Mouse (Mus musculus) E14TG2a.4 (cell line): ENCODE results near the gene Gng12.

Source experiments
- CTCF ChIP-seq: conservative IDR thresholded peaks from 2 replicates; pipeline ENCODE4 v1.5.1; 2014; ENCODE audit warnings: low read length
- NANOG ChIP-seq: IDR thresholded peaks from 2 replicates; pipeline ENCODE4 v1.6.1; 2014; ENCODE audit warnings: borderline replicate concordance, low read length, mixed read lengths
- POU5F1 ChIP-seq: IDR thresholded peaks from 2 replicates; pipeline ENCODE4 v1.6.1; 2014; ENCODE audit warnings: low read length, borderline replicate concordance

DNA sequence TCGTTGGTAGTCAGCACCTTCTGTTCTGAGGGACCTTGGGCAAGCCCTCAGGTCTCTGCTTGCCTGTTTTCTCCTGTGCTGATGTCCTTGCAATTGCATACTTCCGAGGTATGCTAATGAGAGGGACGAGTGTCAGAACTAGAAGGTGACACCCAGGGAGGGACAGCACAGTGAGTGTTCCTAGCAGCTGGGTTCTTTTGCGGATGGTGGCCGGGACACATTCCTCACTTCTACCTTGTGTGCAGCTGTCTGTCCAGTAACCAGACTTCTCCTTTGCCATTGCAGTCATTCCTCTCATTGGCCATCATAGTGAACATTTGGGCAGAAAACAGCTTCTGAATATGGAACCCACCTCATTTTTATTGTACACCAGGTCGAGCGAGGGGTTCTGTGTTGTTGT lies 89.3 kb downstream of the Gng12 start:
- TF ChIP-seq CTCF (no peak), NANOG (no peak), POU5F1 (no peak)
